17 mouse cellular contexts compared by ENCODE assay signal in the genomic region with DNA sequence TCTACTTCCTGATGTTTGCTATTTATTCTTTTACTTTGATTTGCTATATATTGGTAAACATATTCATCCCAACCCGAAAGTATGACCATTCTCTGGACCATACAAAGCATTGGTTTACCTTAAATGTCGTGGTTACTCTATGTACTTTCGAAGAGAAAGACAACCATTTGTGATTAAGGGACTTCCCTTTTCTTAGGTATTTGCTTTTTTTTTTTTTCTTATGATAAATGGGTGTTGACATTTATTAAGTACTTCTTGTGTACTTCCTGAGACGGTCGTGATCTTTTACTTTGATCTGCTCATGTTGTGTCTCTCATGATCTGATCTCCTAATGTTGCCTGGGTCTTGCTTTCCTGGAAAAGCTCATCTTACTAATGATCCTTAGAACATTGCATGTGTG. TPM values are rescaled to one million over a fixed set of nuclear protein-coding genes. Genes with fewer than 3 reads are reported as not detected.
"Had no signal": no experiment of that assay in that cellular context is flagged by ENCODE, and none has a peak within 500 bp of the region (broad histone marks: within the 10 kb centered on the region; RNA-seq: fewer than 3 reads in every experiment).

No protein-coding gene starts in this region.

- H3K9ac ChIP-seq: neural tube, embryonic 13.5 days; neural tube, embryonic 15.5 days; stomach, embryonic 15.5 days had no signal

- DNase-seq: retina, postnatal 1 day; right cerebral cortex, adult 18-20 months; right cerebral cortex, postnatal 14 days; right cerebral cortex, postnatal 25 days; right cerebral cortex, postnatal 4 days; spleen, adult 18-20 months; thymus, adult 18-20 months; thymus, adult 2 months; thymus, postnatal 14 days; thymus, postnatal 25 days; thymus, postnatal 36 days; thymus, postnatal 4 days had no signal

- H3K9me3 ChIP-seq: neural tube, embryonic 13.5 days; neural tube, embryonic 15.5 days; stomach, embryonic 15.5 days had no signal

- H3K27ac ChIP-seq: neural tube, embryonic 13.5 days; neural tube, embryonic 15.5 days; stomach, embryonic 15.5 days; stomach, postnatal 0 days had no signal

- H3K27me3 ChIP-seq: neural tube, embryonic 13.5 days; neural tube, embryonic 15.5 days; stomach, embryonic 15.5 days had no signal

- H3K4me3 ChIP-seq: neural tube, embryonic 13.5 days; neural tube, embryonic 15.5 days; stomach, embryonic 15.5 days had no signal

- H3K4me1 ChIP-seq: neural tube, embryonic 13.5 days; neural tube, embryonic 15.5 days; stomach, embryonic 15.5 days had no signal

- H3K36me3 ChIP-seq: neural tube, embryonic 13.5 days; neural tube, embryonic 15.5 days; stomach, embryonic 15.5 days had no signal

RNA-seq across cellular contexts. Expression of gene Aldh1a2, which starts 16.8 kb away (rescaled TPM):
- total RNA-seq: neutrophil, adult 5-6 weeks had no signal
